Mouse (Mus musculus) left cerebral cortex, postnatal 36 days (tissue): ENCODE data around the gene Plod1. TPM values are rescaled to one million over a fixed set of nuclear protein-coding genes. Genes with fewer than 3 reads are reported as not detected.

Experiments
- DNase-seq, 2 experiments: peaks; one replicate each; pipeline ENCODE4 v3.0.0; 2021 to 2022; ENCODE audit warnings: low spot score in 2 of 2, mixed read lengths in 1 of 2
- intact Hi-C: fragments of 180-260 bp; cut with DNase I; formaldehyde crosslinking; loops from one replicate; pipeline ENCODE4 v1.15.1; 2025
- total RNA-seq, 2 experiments: library from RNA; stranded (reverse); gene quantifications; 2 replicates each; pipeline ENCODE4 v1.2.3; 2021

Plod1 gene
- total RNA-seq, 2 experiments from 2014 or later, result 15.7 to 16.5 TPM

DNA sequence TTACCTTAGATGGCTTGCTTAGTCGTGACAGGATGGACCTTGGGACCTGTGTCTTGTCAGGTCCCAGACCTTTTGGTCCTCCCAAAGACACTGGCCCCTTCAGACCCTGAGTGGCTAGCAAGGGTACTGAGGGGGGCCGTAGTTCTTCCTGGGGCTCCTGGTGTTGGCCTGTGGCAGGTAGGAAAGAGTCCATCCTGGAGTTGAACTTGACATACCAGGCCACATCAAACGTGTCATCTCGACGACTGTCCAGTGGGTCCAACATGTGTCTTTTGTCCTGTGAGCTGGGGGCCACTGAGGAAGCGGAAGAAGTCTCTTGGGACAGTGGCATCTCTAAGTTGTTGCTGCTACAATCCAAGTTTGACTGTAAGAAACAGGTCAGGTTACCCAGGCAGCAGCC, 70.9 kb downstream of the Plod1 start:
- no peak for DNase-seq
- intact Hi-C loops, result loop anchor here (5.0 kb wide), 1 partner anchor 423 kb away; no protein-coding TSS in a partner anchor

DNA sequence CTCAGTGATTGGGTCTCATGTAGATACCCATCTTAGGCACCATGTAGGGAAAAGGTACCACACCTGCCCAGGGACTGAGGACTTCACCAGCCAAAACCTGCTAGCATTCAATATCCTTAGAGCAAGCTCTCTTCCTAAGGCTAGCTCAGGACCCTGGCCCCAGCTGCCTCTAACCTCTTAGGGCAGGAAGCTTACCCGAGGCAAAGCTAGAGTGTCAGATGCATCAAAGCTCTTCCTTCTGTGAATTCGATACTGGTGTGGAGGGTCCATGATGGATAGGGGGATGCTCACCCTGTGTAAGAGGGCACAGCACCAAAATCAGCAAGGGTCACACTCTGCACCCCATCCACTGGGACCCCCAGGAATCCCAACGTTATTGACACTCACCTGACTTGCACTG, 74.5 kb downstream of the Plod1 start:
- DNase-seq, result no peak
- intact Hi-C loops, result no loop called here

Other genes with a start within 250 kb of the Plod1 start
- under 1 TPM in 1 of 2 experiments, not detected in 1; 0.10 TPM for gene Zfp534, start 234.2 kb downstream of the Plod1 start, total RNA-seq
- gene Zfp984, start 127.0 kb downstream of the Plod1 start, total RNA-seq, result 1 to 10 TPM; 1.9 to 2.0 TPM
- gene Zfp933, start 88.4 kb downstream of the Plod1 start, total RNA-seq, result 10 to 100 TPM; 15.2 to 21.5 TPM
- gene Miip, start 68.0 kb downstream of the Plod1 start, total RNA-seq, result 10 to 100 TPM; 12.8 to 22.4 TPM
- 1 to 10 TPM; 8.7 to 9.5 TPM for gene Fv1, start 67.8 kb downstream of the Plod1 start, total RNA-seq
- 100 to 1,000 TPM; 181 to 206 TPM for gene Mfn2, start 32.1 kb downstream of the Plod1 start, total RNA-seq
- 10 to 100 TPM; 27.4 to 29.1 TPM for gene 2510039O18Rik, start 4.1 kb upstream of the Plod1 start, total RNA-seq
- not detected for gene Nppb, start 49.0 kb upstream of the Plod1 start, total RNA-seq
- gene Nppa, start 64.0 kb upstream of the Plod1 start, total RNA-seq, result not detected
- gene Clcn6, start 102.1 kb upstream of the Plod1 start, total RNA-seq, result 10 to 100 TPM; 77.1 to 79.7 TPM
- gene Mthfr, start 102.3 kb upstream of the Plod1 start, total RNA-seq, result 10 to 100 TPM; 26.6 to 38.0 TPM
- gene Agtrap, start 151.3 kb upstream of the Plod1 start, total RNA-seq, result 1 to 10 TPM; 5.9 to 7.7 TPM
- gene Mad2l2, start 193.6 kb upstream of the Plod1 start, total RNA-seq, result 10 to 100 TPM; 14.7 to 15.2 TPM
- gene Draxin, start 193.9 kb upstream of the Plod1 start, total RNA-seq, result under 1 TPM; 0.43 to 0.47 TPM
- 10 to 100 TPM; 26.8 to 33.5 TPM for gene Fbxo6, start 215.4 kb upstream of the Plod1 start, total RNA-seq
- 100 to 1,000 TPM; 143 to 156 TPM for gene Fbxo44, start 223.7 kb upstream of the Plod1 start, total RNA-seq
- gene Fbxo2, start 223.9 kb upstream of the Plod1 start, total RNA-seq, result 100 to 1,000 TPM in 1 of 2 experiments, 10 to 100 TPM in 1; 96.6 to 113 TPM